Mouse (Mus musculus) c-Kit-negative CD71-positive TER-119-positive erythroid progenitor cells, embryonic 14.5 days (primary cell): Measurements from ENCODE around the gene Myo18a.

Experiments
- DNase-seq: peaks from one replicate; pipeline ENCODE4 v3.0.0-alpha.2; 2013; ENCODE audit warnings: low read depth, low spot score

Myo18a gene

GRCm38 (mm10) chr11:77795216-77795615, 32.2 kb downstream of the Myo18a start:
- no peak for DNase-seq

GRCm38 (mm10) chr11:77800491-77800868, 37.4 kb downstream of the Myo18a start:
- no peak for DNase-seq

- no peak for DNase-seq
These were observed 38.0 kb downstream of the Myo18a start for GRCm38 (mm10) chr11:77800869-77801701.

DNA sequence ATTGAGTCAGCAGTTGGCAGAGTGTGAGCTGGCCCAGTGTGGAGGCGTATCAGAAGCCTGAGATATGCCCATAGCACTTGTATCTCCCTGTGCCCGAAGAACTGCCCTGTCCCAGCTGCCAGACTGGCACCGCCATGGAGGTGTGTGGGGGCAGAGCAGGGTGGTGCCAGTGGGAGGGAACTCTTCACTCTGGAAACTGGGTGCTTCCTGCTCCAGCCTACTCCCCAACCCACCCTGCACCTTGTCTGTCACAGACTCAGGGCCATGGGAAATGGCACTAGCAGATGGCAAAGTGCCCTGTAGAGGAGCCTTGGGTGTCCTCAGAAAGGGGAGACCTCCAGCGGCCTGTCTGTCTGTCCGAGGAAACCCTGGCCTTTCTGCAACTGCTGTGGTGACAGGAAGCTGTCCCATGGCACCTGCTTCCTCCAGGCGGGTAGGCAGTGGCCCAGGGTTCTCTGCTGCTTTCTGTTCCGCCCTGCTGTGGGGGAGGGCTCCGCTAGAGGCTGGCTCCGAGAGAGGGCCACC, 39.4 kb downstream of the Myo18a start:
- no peak for DNase-seq

DNA sequence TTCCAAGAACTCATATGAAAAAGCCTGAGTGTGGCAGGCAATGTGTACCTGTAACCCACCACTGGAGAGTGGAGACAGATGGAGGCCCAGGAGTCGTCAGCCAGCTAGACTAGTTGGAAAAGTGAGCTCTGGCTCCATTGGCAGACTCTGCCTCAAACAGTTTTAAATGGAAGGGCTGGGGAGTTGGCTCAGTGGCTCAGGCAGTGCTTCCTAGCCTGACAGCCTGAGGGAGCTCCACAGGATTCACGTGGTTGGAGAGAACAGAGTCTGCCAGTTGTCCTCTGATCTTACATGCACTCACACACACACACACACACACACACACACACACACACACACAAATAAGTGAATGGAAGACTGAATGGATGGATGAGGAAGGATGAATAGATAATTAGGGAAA, 43.2 kb downstream of the Myo18a start:
- DNase-seq = no peak

- no peak for DNase-seq
These were observed 43.8 kb downstream of the Myo18a start for GRCm38 (mm10) chr11:77806855-77807254.

DNA sequence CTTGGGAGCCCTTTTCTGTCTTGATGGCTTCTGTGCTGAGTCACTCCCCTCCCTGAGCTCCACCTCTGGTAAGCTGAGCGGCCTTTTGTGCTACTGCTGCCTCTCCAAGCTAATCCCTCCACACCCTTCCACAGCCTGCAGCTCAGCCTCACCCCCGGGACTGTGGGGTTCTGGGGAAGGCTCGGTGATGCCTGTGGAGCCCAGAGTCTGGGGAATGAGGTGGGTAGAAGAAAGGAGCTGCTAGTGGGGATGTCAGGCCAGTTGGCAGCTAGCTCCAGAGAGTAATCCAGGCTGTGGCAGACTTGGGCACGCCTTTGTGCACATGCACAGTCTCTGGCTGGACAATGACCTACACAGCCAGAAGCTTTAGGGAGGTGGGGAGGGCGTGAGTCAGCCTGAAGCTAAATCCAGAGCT, 45.0 kb downstream of the Myo18a start:
- no peak for DNase-seq

GRCm38 (mm10) chr11:77809215-77809614, 46.2 kb downstream of the Myo18a start:
- DNase-seq = no peak

GRCm38 (mm10) chr11:77810018-77810417, 47.0 kb downstream of the Myo18a start:
- no peak for DNase-seq

GRCm38 (mm10) chr11:77813969-77814368, 50.9 kb downstream of the Myo18a start:
- DNase-seq = no peak

GRCm38 (mm10) chr11:77816003-77816402, 53.0 kb downstream of the Myo18a start:
- DNase-seq = no peak

DNA sequence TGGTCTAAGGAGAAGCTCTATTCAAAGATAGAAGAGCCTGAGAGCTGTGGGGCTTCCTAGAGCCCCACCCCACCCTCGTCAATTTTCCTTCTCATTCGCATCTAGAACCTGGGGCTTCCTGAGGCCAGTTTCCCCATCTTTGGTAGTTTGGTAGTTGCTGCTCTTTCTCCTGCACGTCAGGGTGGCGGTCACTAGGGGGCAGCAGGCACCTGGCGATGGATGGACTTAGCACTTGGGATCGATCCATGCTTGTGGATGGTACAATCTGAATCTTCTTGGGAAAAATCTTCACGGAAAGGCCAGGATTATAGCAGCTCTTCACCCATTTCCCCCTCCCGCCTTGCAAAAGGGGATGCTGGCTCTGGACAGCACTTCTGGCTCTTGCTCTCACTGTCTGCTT, 58.6 kb downstream of the Myo18a start:
- DNase-seq = no peak

DNA sequence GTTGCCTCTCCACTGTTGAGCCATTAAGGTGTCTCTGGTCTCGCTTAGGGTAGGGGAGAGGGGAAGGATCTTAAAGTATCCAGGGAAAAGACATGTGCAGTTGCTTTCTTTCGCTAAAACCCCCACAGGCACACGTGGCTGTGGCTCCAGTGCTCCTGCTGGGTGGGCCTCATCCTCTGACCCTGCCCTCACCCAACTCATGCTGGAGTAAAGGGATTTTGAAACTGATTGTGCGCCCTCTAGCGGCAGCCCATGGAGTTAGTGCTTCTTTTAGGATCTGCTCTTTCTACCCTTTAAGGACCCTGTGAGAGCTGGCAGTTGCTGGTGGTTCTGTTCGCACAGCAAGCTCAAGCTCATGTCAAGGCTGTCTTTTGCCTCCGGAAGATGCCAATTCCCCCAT, 59.7 kb downstream of the Myo18a start:
- DNase-seq = peak; percentile 56

- no peak for DNase-seq
These were observed 62.8 kb downstream of the Myo18a start for GRCm38 (mm10) chr11:77825853-77826252.

DNA sequence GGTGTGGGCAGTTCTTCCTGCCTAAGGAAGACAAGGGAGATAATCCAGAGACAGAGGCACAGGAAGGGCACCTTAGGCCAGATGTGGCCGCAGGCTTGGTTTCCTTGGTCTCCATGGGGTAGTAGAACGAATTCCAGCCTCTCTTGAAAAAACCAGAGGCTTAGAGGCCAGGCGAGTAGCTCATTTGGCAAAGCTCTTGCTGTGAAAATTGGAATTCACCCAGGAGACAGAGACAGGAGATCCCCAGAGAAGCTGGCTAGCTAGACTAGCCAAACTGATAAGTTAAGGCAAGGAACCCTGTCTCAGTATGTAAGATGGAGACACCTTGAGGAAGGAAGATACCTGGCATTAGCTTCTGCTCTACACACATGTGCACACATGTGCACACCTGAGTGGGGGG, 63.3 kb downstream of the Myo18a start:
- no peak for DNase-seq

DNA sequence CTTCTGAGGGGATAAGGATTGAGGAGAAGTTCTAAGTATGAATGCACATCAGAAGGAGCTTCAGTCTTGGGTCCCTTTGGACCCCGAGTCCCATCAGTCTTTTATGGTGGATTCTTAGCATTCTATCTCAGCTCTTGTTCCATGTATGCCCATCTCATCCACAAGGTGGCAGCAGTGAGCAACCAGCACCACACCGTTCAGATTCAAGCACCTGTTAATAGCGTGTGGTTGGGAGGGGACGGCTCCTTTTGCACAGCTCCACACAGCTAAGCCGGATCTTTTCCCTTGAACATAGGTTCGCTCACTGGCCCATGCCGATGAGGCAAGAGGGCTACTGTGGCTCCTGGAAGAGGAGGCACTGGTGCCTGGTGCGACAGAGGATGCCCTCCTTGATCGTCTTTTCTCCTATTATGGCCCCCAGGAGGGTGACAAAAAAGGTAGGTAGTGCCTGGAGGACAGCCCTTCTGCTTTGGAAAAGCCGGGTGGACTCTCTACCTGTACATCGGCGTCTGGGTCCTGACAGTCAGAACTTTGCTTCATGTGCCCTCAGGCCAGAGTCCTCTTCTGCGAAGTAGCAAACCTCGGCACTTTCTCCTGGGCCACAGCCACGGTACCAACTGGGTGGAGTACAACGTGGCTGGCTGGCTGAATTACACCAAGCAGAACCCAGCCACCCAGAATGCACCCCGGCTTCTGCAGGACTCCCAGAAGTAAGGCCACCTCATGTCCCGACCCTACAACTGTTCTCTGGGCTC, 64.4 kb downstream of the Myo18a start:
- DNase-seq = peak; percentile 63

DNA sequence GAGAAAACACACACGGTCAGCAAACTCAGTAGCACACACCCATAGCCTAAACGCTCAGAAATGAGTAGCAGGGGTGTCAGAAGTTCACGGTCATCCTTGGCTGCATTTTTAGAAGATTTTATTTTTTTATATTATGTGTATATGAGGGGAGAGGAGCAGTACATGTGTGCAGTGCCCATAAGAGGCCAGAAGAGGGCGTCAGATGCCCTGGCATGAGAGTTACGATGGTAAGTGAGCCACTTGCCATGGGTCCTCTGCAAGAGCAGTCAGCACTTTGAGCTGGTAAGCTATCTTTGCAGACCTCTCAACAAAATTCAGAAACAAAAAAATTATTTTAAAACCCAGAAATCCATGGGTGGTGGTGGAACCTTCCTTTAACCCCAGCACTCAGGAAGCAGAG, 65.1 kb downstream of the Myo18a start:
- DNase-seq = no peak

DNA sequence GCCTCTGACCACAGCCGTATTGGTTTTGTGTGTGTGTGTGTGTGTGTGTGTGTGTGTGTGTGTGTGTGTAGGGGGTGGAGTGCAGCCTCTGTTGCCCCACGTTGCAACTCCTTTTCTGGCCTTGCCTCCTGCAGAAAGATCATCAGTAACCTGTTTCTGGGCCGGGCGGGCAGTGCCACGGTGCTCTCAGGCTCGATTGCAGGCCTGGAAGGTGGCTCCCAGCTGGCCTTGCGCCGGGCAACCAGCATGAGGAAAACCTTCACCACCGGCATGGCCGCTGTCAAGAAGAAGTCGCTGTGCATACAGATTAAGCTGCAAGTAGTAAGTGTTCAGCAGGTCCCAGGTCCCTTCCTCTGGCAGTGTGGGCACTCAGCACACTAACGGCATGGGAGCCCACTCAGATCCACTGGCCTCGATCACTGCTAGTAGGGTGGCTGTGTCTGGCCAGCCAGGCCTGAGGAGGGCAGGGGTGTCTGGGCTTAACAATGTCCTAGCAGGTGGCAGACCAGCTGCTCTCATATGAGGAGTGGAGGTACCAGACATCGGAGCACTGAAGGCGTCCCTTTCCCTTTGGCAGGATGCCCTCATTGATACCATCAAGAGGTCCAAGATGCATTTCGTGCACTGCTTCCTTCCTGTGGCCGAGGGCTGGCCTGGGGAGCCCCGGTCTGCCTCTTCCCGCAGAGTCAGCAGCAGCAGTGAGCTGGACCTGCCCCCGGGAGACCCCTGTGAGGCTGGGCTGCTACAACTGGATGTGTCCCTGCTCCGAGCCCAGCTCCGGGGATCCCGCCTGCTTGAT, 66.2 kb downstream of the Myo18a start:
- DNase-seq = no peak

GRCm38 (mm10) chr11:77830875-77831274, 67.8 kb downstream of the Myo18a start:
- DNase-seq = no peak

DNA sequence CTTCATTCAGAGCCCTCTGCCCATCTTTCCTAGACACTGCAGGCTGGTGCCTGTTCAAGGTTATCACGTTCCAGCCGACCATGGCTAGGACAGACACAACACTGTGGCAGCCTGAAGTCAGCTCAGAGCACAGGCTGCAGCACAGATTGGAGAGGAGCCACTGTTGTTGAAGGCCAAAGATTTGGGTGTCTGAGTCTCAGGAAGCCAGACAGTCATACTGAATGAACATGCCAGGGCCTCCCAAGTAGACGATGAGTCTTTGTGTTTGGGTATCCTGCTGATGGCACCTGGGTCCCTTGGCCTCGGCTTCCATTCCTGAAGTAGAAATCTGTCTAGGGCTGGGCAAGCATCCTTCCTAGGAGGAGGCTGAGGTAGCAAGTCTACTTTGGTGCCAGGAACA, 69.5 kb downstream of the Myo18a start:
- no peak for DNase-seq

GRCm38 (mm10) chr11:77835109-77835508, 72.1 kb downstream of the Myo18a start:
- DNase-seq = no peak

DNA sequence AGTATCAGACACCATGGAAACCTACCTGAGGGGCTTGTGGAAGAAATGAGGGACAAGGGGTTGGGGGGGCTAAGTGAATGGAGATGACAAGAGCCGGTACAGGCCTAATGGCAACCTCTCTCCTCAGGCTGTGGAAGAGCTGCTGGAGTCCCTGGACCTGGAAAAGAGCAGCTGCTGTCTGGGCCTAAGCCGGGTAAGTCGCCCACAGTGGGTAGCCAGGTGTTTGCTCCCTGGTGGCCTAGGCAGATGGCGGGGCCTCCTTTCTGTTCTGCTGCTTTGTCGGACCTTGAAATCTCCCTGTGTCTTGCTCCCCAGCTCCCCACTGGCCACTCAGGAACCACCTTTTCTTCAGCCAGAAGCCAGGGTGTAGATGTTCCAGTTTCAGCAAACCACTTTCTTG, 73.2 kb downstream of the Myo18a start:
- DNase-seq = no peak
